Mouse (Mus musculus) heart, embryonic 12.5 days (tissue): ENCODE results near the gene Itga2b. TPM values are rescaled to one million over a fixed set of nuclear protein-coding genes. Genes with fewer than 3 reads are reported as not detected.
A peak's percentile ranks its signal among the peaks of the same experiment; 100 is the strongest.

Source experiments
- ATAC-seq: fragments of 200-750 bp; cut with Nextera tagmentation; 2 replicates; pipeline ENCODE4 v1.8.0; 2017; ENCODE audit warnings: moderate TSS enrichment, moderate library complexity; ENCODE audit not compliant: insufficient number of reproducible peaks, low FRiP score
- H3K27ac ChIP-seq: fragments of 300-500 bp; sonication (generic); 2 replicates; pipeline ENCODE4 v1.5.1; 2016; ENCODE audit warnings: mild to moderate bottlenecking, moderate library complexity; ENCODE audit not compliant: poor library complexity, severe bottlenecking
- H3K27me3 ChIP-seq: fragments of 300-500 bp; sonication (generic); replicated peaks from 2 replicates; pipeline ENCODE4 v1.6.1; 2016; ENCODE audit warnings: mild to moderate bottlenecking, moderate library complexity
- H3K36me3 ChIP-seq: fragments of 300-500 bp; sonication (generic); 2 replicates; pipeline ENCODE4 v1.6.1; 2016; ENCODE audit warnings: mild to moderate bottlenecking, moderate library complexity
- H3K4me1 ChIP-seq: fragments of 300-500 bp; sonication (generic); replicated peaks from 2 replicates; pipeline ENCODE4 v1.6.1; 2016; ENCODE audit warnings: mild to moderate bottlenecking
- H3K4me2 ChIP-seq: fragments of 300-500 bp; sonication (generic); 2 replicates; pipeline ENCODE4 v1.6.1; 2016; ENCODE audit warnings: mild to moderate bottlenecking, moderate library complexity
- H3K4me3 ChIP-seq: fragments of 300-500 bp; sonication (generic); 2 replicates; pipeline ENCODE4 v1.5.1; 2016; ENCODE audit warnings: mild to moderate bottlenecking
- H3K9ac ChIP-seq: fragments of 300-500 bp; sonication (generic); 2 replicates; pipeline ENCODE4 v1.6.1; 2016; ENCODE audit warnings: mild to moderate bottlenecking, moderate library complexity
- H3K9me3 ChIP-seq: fragments of 300-500 bp; sonication (generic); replicated peaks from 2 replicates; pipeline ENCODE4 v1.6.1; 2016; ENCODE audit warnings: mild to moderate bottlenecking, moderate library complexity
- WGBS: fragments of 180-500 bp; shearing (Covaris S2); methylation state at CpG from one replicate; pipeline ENCODE4 v1.1.7; 2016; 5-methylcytosine and 5-hydroxymethylcytosine counted together
- polyA plus RNA-seq: library from polyadenylated mRNA; unstranded; fragments of >200 nt; fragmentation: Nextera tagmentation; extraction: Ambion mirVana; gene quantifications from 2 replicates; pipeline ENCODE4 v1.2.1, GENCODE M21; 2016

Gene Itga2b
- 16.5 and 22.5 TPM in 2 replicates for polyA plus RNA-seq

GRCm38 (mm10) chr11:102469648-102470357 is at the start of gene Itga2b:
Gene Itga2b (minus strand): TSS chr11:102470122.
- H3K27ac ChIP-seq, result peak within 1 kb of the TSS; percentile 53
- no peak within 1 kb of the TSS for H3K9ac ChIP-seq
- peaks cover 33% of the 10 kb centered on the region for H3K4me1 ChIP-seq
- peaks cover 8% of the 10 kb centered on the region; the same call in 1 of the 2 replicates for H3K36me3 ChIP-seq
- H3K9me3 ChIP-seq, result no peaks in the 10 kb centered on the region
- H3K4me2 ChIP-seq, result peak within 1 kb of the TSS; percentile 43
- 38% methylated on average over 11 of the region's 11 CpGs for WGBS
- H3K4me3 ChIP-seq, result peak within 1 kb of the TSS; percentile 5; the same call in 1 of the 2 replicates
- H3K27me3 ChIP-seq, result peaks cover 3% of the 10 kb centered on the region; the same call in 1 of the 2 replicates
- ATAC-seq, result peak; percentile 68

DNA sequence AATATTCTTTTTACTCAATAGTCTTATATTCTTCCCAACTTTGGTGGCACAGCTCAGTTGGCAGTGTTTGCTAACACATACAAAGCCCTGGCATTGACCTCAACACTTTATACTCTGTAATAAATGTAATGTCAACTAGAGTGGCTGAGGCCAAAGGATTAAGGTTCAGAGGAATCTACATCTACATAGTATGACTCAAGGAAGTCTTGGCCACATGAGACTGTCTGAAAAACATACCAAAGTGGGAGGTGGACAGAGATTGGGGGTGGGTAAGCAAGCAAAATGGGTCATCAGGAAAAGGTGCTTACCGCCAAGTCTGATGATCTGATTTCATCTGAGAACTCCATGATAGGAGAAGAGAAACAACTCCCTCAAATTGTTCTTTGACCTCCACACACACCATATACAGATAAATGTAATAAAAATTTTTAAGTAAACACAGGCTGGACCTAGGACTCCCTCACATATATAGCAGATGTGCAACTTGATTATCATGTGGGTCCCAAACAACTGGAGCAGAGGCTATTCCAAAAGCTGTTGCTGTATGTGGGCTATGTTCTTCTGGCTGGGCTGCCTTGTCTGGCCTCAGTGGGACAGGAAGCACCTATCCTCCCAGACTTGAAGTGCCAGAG is 45.0 kb upstream of the Itga2b start:
- Histone ChIP-seq H3K36me3 (peaks cover 29% of the 10 kb centered on the region), H3K4me3 (no peak overlapping the region), H3K27ac (no peak overlapping the region), H3K9ac (no peak overlapping the region), H3K27me3 (no peaks in the 10 kb centered on the region), H3K4me1 (no peaks in the 10 kb centered on the region), H3K4me2 (no peak overlapping the region), H3K9me3 (no peaks in the 10 kb centered on the region)
- no peak for ATAC-seq
- 90% methylated on average over 1 of the region's 1 CpGs for WGBS

- no peak for ATAC-seq
- no peak overlapping the region for H3K4me3 ChIP-seq
- no peak overlapping the region for H3K27ac ChIP-seq
- peaks cover 28% of the 10 kb centered on the region for H3K36me3 ChIP-seq
- no peaks in the 10 kb centered on the region for H3K4me1 ChIP-seq
- H3K9me3 ChIP-seq, result no peaks in the 10 kb centered on the region
- 74% methylated on average over 6 of the region's 6 CpGs for WGBS
- H3K9ac ChIP-seq, result no peak overlapping the region
- no peak overlapping the region for H3K4me2 ChIP-seq
- no peaks in the 10 kb centered on the region for H3K27me3 ChIP-seq
These were observed 40.3 kb upstream of the Itga2b start for GRCm38 (mm10) chr11:102510226-102510625.

DNA sequence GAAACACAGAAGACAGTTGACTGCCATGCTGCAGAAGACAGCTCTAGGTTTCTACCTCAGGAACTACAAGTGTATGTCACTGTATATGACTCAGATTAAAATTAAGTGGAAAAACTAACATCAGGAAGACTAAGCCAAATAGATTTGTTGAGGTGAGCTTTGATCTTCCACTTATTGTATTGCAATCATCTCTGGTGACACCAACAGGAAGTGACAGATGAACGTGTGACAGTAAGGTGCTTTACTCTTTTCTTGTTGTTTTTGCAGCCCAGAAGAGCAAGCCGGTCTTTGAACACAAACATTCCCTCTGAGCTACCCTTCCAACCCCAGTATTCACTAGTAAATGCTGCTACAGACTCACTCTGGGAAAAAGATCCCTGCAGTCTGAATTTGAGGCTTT is 26.8 kb upstream of the Itga2b start:
- Histone ChIP-seq H3K9ac (no peak overlapping the region), H3K4me3 (no peak overlapping the region), H3K4me1 (peaks cover 18% of the 10 kb centered on the region), H3K27me3 (no peaks in the 10 kb centered on the region), H3K4me2 (no peak overlapping the region), H3K27ac (no peak overlapping the region), H3K9me3 (no peaks in the 10 kb centered on the region), H3K36me3 (peaks cover 63% of the 10 kb centered on the region)
- no peak for ATAC-seq
- WGBS, result 67% methylated on average over 2 of the region's 2 CpGs

DNA sequence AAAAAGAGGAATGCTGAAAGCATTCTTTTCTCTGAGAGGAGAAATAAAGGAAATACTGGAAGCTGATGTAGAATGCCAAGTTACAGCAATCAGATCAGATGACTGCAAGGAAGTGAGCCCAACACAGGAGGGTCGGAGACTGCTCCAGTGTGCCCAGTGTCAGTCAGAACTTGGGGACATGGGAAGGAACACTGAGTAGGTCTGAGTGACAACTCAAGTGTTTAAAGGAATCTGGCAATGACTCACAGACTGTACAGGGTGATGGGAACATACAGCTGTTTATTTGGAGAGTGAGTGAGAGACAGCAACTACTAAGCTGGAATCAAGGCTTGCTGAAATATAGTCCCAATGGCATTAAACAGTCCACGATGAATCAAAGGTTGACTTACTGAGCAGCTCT is 26.3 kb upstream of the Itga2b start:
- Histone ChIP-seq H3K4me2 (no peak overlapping the region), H3K27ac (no peak overlapping the region), H3K27me3 (no peaks in the 10 kb centered on the region), H3K4me3 (no peak overlapping the region), H3K36me3 (peaks cover 59% of the 10 kb centered on the region), H3K9ac (no peak overlapping the region), H3K9me3 (no peaks in the 10 kb centered on the region), H3K4me1 (peaks cover 18% of the 10 kb centered on the region)
- 84% methylated on average over 2 of the region's 2 CpGs for WGBS
- ATAC-seq, result no peak

- no peaks in the 10 kb centered on the region for H3K9me3 ChIP-seq
- peaks cover 60% of the 10 kb centered on the region for H3K36me3 ChIP-seq
- H3K27me3 ChIP-seq, result no peaks in the 10 kb centered on the region
- no peak overlapping the region for H3K9ac ChIP-seq
- H3K4me1 ChIP-seq, result peaks cover 18% of the 10 kb centered on the region
- no peak for ATAC-seq
- no peak overlapping the region for H3K4me2 ChIP-seq
- H3K4me3 ChIP-seq, result no peak overlapping the region
- WGBS, result 93% methylated on average over 5 of the region's 5 CpGs
- H3K27ac ChIP-seq, result no peak overlapping the region
These were observed 25.8 kb upstream of the Itga2b start for GRCm38 (mm10) chr11:102495742-102496141.

DNA sequence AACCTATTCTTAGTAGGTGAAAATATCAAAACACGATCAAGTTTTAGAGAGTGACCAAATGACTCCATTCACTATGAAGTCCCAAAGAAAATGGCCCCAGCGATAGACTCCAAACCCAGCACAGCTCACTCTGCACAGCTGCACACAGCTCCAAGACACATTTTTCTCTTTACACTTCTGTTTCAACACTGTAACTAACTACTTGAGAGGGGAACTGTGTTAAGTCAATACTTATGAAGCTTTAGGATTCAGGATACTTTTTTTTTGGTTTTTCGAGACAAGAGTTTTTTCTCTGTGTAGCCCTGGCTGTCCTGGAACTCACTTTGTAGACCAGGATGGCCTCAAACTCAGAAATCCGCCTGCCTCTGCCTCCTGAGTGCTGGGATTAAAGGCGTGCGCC is 25.2 kb upstream of the Itga2b start:
- peaks cover 18% of the 10 kb centered on the region for H3K4me1 ChIP-seq
- 94% methylated on average over 6 of the region's 6 CpGs for WGBS
- no peak for ATAC-seq
- H3K4me3 ChIP-seq, result no peak overlapping the region
- no peak overlapping the region for H3K9ac ChIP-seq
- no peaks in the 10 kb centered on the region for H3K9me3 ChIP-seq
- peaks cover 56% of the 10 kb centered on the region for H3K36me3 ChIP-seq
- no peak overlapping the region for H3K27ac ChIP-seq
- H3K27me3 ChIP-seq, result no peaks in the 10 kb centered on the region
- H3K4me2 ChIP-seq, result no peak overlapping the region

- Histone ChIP-seq H3K36me3 (peaks cover 50% of the 10 kb centered on the region), H3K4me1 (peaks cover 18% of the 10 kb centered on the region), H3K9me3 (no peaks in the 10 kb centered on the region), H3K4me3 (no peak overlapping the region), H3K9ac (no peak overlapping the region), H3K27ac (peak overlapping the region; percentile 57; the same call in 1 of the 2 replicates), H3K27me3 (no peaks in the 10 kb centered on the region), H3K4me2 (no peak overlapping the region)
- no peak for ATAC-seq
- WGBS, result 63% methylated on average over 7 of the region's 7 CpGs
These were observed 24.2 kb upstream of the Itga2b start for GRCm38 (mm10) chr11:102494063-102494650.

DNA sequence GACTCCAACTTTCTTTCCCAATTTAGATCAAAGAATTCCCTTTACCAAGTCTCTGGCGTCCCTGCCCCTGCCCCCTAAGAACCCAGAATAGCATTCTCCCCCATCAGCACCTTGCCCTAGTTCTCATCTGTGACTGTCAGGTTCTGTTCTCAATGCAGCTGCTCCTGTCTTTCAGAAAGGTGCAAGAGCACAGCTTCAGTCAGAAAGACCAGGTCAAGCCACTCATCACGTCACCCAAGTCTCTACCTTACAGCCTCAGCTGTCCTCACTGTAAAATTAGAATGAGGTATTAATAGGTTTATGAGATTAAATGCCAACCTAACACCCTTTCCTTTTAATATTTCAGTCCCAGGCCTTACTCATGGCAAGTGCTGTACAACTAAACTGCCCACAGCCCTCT is 23.3 kb upstream of the Itga2b start:
- peak overlapping the region; percentile 51 for H3K27ac ChIP-seq
- WGBS, result 30% methylated on average over 2 of the region's 2 CpGs
- no peak overlapping the region for H3K4me2 ChIP-seq
- no peaks in the 10 kb centered on the region for H3K27me3 ChIP-seq
- H3K9ac ChIP-seq, result no peak overlapping the region
- no peak overlapping the region for H3K4me3 ChIP-seq
- H3K9me3 ChIP-seq, result no peaks in the 10 kb centered on the region
- H3K36me3 ChIP-seq, result peaks cover 42% of the 10 kb centered on the region
- peaks cover 18% of the 10 kb centered on the region for H3K4me1 ChIP-seq
- ATAC-seq, result no peak

GRCm38 (mm10) chr11:102487901-102488300 is 18.0 kb upstream of the Itga2b start:
- Histone ChIP-seq H3K4me1 (no peaks in the 10 kb centered on the region; the same call in 1 of the 2 replicates), H3K36me3 (peaks cover 33% of the 10 kb centered on the region), H3K9me3 (no peaks in the 10 kb centered on the region), H3K27me3 (no peaks in the 10 kb centered on the region), H3K9ac (no peak overlapping the region), H3K4me2 (no peak overlapping the region), H3K4me3 (no peak overlapping the region), H3K27ac (no peak overlapping the region)
- no peak for ATAC-seq
- 74% methylated on average over 2 of the region's 2 CpGs for WGBS

DNA sequence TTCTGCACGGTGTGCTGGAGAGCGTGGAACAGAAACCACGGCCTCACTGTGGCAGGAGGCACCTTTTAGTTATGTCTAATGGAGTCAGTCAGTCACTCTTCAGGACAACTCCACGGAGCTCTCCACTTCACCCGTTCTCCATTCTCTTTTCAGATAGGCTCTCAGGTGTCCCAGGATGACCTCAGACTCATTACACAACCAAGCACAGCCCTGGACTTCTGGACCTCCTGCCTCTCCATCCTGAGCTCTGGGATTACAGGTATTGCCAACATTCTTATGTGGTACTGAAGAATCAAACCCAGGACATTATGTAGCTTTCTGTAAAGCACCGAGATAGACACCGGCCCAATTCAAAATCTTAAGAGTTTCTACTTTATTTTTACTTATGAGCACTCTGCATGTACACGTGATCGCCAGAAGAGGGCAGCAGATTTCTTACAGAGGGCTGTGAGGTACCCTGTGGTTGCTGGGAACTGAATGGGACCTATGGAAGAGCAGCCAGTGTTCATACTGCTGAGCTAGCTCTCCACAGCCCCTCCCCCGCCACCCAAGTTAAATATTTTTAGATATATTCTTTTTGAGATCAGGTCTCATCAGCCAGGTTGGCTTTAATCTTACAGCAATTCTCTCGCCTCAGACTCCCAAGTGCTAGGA is 16.9 kb upstream of the Itga2b start:
- no peak overlapping the region for H3K9ac ChIP-seq
- H3K4me2 ChIP-seq, result no peak overlapping the region
- H3K36me3 ChIP-seq, result peaks cover 29% of the 10 kb centered on the region
- no peaks in the 10 kb centered on the region for H3K9me3 ChIP-seq
- H3K27ac ChIP-seq, result no peak overlapping the region
- 69% methylated on average over 11 of the region's 11 CpGs for WGBS
- no peak overlapping the region for H3K4me3 ChIP-seq
- H3K27me3 ChIP-seq, result no peaks in the 10 kb centered on the region
- peak; percentile 71; the same call in 1 of the 2 replicates for ATAC-seq
- no peaks in the 10 kb centered on the region for H3K4me1 ChIP-seq
